Mouse (Mus musculus) kidney, postnatal 0 days (tissue): ENCODE data around the gene Ncam2. TPM values are rescaled to one million over a fixed set of nuclear protein-coding genes. Genes with fewer than 3 reads are reported as not detected.
"Not testable (repeated sequence)": the region's sequence is repeated elsewhere in the genome, so short reads cannot be mapped to it uniquely, and the experiment has no call there.

Experiments used
- ATAC-seq: fragments of 200-750 bp; cut with Nextera tagmentation; replicated peaks from 2 replicates; pipeline ENCODE4 v1.8.0; 2017; ENCODE audit warnings: low read depth, moderate number of reproducible peaks, moderate TSS enrichment, moderate library complexity; ENCODE audit not compliant: low FRiP score
- DNase-seq: peaks from one replicate; pipeline ENCODE4 v3.0.0-alpha.2; 2016; ENCODE audit warnings: low spot score
- H3K27ac ChIP-seq: fragments of 300-500 bp; sonication (generic); 2 replicates; pipeline ENCODE4 v1.5.1; 2014; ENCODE audit warnings: mild to moderate bottlenecking
- H3K27me3 ChIP-seq: fragments of 300-500 bp; sonication (generic); 2 replicates; pipeline ENCODE4 v1.6.1; 2014; ENCODE audit warnings: low read length, mixed read lengths; ENCODE audit not compliant: insufficient read depth
- H3K36me3 ChIP-seq: fragments of 300-500 bp; sonication (generic); 2 replicates; pipeline ENCODE4 v1.6.1; 2014; ENCODE audit warnings: low read length, mixed read lengths; ENCODE audit not compliant: insufficient read depth
- H3K4me1 ChIP-seq: fragments of 300-500 bp; sonication (generic); replicated peaks from 2 replicates; pipeline ENCODE4 v1.6.1; 2014; ENCODE audit warnings: antibody characterized with exemption, low read length, mixed read lengths; ENCODE audit not compliant: insufficient read depth
- H3K4me2 ChIP-seq: fragments of 300-500 bp; sonication (generic); 2 replicates; pipeline ENCODE4 v1.6.1; 2014; ENCODE audit warnings: mild to moderate bottlenecking, low read length, moderate library complexity, mixed read lengths
- H3K4me3 ChIP-seq: fragments of 300-500 bp; sonication (generic); replicated peaks from 2 replicates; pipeline ENCODE4 v1.5.1; 2014; ENCODE audit warnings: low read depth, low read length
- H3K9ac ChIP-seq: fragments of 300-500 bp; sonication (generic); 2 replicates; pipeline ENCODE4 v1.6.1; 2014; ENCODE audit warnings: low read depth, low read length
- H3K9me3 ChIP-seq: fragments of 300-500 bp; sonication (generic); replicated peaks from 2 replicates; pipeline ENCODE4 v1.6.1; 2016; ENCODE audit warnings: low read length, inconsistent platforms, mixed read lengths
- CTCF ChIP-seq: IDR thresholded peaks from 2 replicates; pipeline ENCODE4 v1.5.1; 2016; ENCODE audit warnings: antibody characterized with exemption, low read depth, mild to moderate bottlenecking, moderate library complexity
- WGBS: fragments of 180-500 bp; shearing (Covaris S2); extraction: QIAGEN DNeasy Blood & Tissue Kit; methylation state at CpG from one replicate; pipeline ENCODE4 v1.1.7; 2014; 5-methylcytosine and 5-hydroxymethylcytosine counted together
- polyA plus RNA-seq: library from polyadenylated mRNA; unstranded; fragments of >200 nt; fragmentation: Nextera tagmentation; extraction: Ambion mirVana; gene quantifications from 2 replicates; pipeline ENCODE4 v1.2.1, GENCODE M21; 2015

Gene Ncam2
- polyA plus RNA-seq, 1 experiment from 2014 or later = 0.26 TPM

GRCm38 (mm10) chr16:81452988-81453387, 252.5 kb downstream of the Ncam2 start:
- no peaks in the 10 kb centered on the region for H3K9me3 ChIP-seq
- no peak for ATAC-seq
- no peak for DNase-seq
- H3K4me1 ChIP-seq = no peaks in the 10 kb centered on the region
- H3K27me3 ChIP-seq = no peaks in the 10 kb centered on the region
- 64% methylated on average over 2 of the region's 2 CpGs for WGBS
- no peak overlapping the region for H3K4me3 ChIP-seq
- no peaks in the 10 kb centered on the region for H3K36me3 ChIP-seq
- H3K27ac ChIP-seq = no peak overlapping the region
- no peak overlapping the region for H3K4me2 ChIP-seq
- H3K9ac ChIP-seq = no peak overlapping the region
- no peak for TF ChIP-seq CTCF

GRCm38 (mm10) chr16:81454472-81454871, 254.0 kb downstream of the Ncam2 start:
- Histone ChIP-seq H3K36me3 (no peaks in the 10 kb centered on the region), H3K27ac (no peak overlapping the region), H3K4me2 (no peak overlapping the region), H3K9ac (no peak overlapping the region), H3K27me3 (no peaks in the 10 kb centered on the region), H3K4me3 (no peak overlapping the region), H3K4me1 (no peaks in the 10 kb centered on the region), H3K9me3 (no peaks in the 10 kb centered on the region)
- 92% methylated on average over 2 of the region's 2 CpGs for WGBS
- TF ChIP-seq CTCF = no peak
- ATAC-seq (no peak), DNase-seq (no peak)

- H3K9ac ChIP-seq, H3K9me3 ChIP-seq, H3K36me3 ChIP-seq, H3K4me3 ChIP-seq, H3K27me3 ChIP-seq, ATAC-seq, H3K27ac ChIP-seq, H3K4me1 ChIP-seq, DNase-seq, H3K4me2 ChIP-seq: not testable (repeated sequence)
- 90% methylated on average over 2 of the region's 2 CpGs for WGBS
These were observed 262.2 kb downstream of the Ncam2 start for GRCm38 (mm10) chr16:81462731-81463130.

GRCm38 (mm10) chr16:81472925-81473324, 272.4 kb downstream of the Ncam2 start:
- Histone ChIP-seq H3K4me1 (no peaks in the 10 kb centered on the region), H3K4me3 (no peak overlapping the region), H3K9ac (no peak overlapping the region), H3K9me3 (no peaks in the 10 kb centered on the region), H3K4me2 (no peak overlapping the region), H3K27me3 (no peaks in the 10 kb centered on the region), H3K36me3 (no peaks in the 10 kb centered on the region), H3K27ac (no peak overlapping the region)
- WGBS = 54% methylated on average over 1 of the region's 1 CpGs
- TF ChIP-seq CTCF = no peak
- DNase-seq (no peak), ATAC-seq (no peak)

GRCm38 (mm10) chr16:81481058-81481457, 280.6 kb downstream of the Ncam2 start:
- no peak overlapping the region for H3K4me3 ChIP-seq
- H3K27ac ChIP-seq = no peak overlapping the region
- no peaks in the 10 kb centered on the region for H3K9me3 ChIP-seq
- H3K27me3 ChIP-seq = no peaks in the 10 kb centered on the region
- H3K4me2 ChIP-seq = no peak overlapping the region
- H3K9ac ChIP-seq = no peak overlapping the region
- no peak for TF ChIP-seq CTCF
- ATAC-seq = no peak
- no peaks in the 10 kb centered on the region for H3K4me1 ChIP-seq
- H3K36me3 ChIP-seq = no peaks in the 10 kb centered on the region
- DNase-seq = no peak

- H3K9me3 ChIP-seq = no peaks in the 10 kb centered on the region
- H3K27me3 ChIP-seq = no peaks in the 10 kb centered on the region
- no peak for DNase-seq
- no peak overlapping the region for H3K9ac ChIP-seq
- TF ChIP-seq CTCF = no peak
- H3K4me1 ChIP-seq = no peaks in the 10 kb centered on the region
- WGBS = 25% methylated on average over 2 of the region's 2 CpGs
- H3K36me3 ChIP-seq = no peaks in the 10 kb centered on the region
- no peak overlapping the region for H3K27ac ChIP-seq
- ATAC-seq = no peak
- no peak overlapping the region for H3K4me3 ChIP-seq
- H3K4me2 ChIP-seq = no peak overlapping the region
These were observed 295.6 kb downstream of the Ncam2 start for GRCm38 (mm10) chr16:81496111-81496510.

GRCm38 (mm10) chr16:81502578-81502977, 302.1 kb downstream of the Ncam2 start:
- DNase-seq (no peak), ATAC-seq (no peak)
- no peak overlapping the region for H3K27ac ChIP-seq
- H3K4me3 ChIP-seq = no peak overlapping the region
- no peak overlapping the region for H3K9ac ChIP-seq
- TF ChIP-seq CTCF = no peak
- no peak overlapping the region for H3K4me2 ChIP-seq
- H3K27me3 ChIP-seq = no peaks in the 10 kb centered on the region
- H3K9me3 ChIP-seq = no peaks in the 10 kb centered on the region
- no peaks in the 10 kb centered on the region for H3K36me3 ChIP-seq
- H3K4me1 ChIP-seq = no peaks in the 10 kb centered on the region
- WGBS = 71% methylated on average over 2 of the region's 2 CpGs
